Mouse (Mus musculus) neural tube, embryonic 10.5 days (tissue): ENCODE measurements around the gene Nox4.

Source experiments
- DNase-seq: peaks from one replicate; pipeline ENCODE4 v3.0.0-alpha.2; 2017; ENCODE audit warnings: low spot score; ENCODE audit errors: extremely low spot score

The Nox4 gene

DNA sequence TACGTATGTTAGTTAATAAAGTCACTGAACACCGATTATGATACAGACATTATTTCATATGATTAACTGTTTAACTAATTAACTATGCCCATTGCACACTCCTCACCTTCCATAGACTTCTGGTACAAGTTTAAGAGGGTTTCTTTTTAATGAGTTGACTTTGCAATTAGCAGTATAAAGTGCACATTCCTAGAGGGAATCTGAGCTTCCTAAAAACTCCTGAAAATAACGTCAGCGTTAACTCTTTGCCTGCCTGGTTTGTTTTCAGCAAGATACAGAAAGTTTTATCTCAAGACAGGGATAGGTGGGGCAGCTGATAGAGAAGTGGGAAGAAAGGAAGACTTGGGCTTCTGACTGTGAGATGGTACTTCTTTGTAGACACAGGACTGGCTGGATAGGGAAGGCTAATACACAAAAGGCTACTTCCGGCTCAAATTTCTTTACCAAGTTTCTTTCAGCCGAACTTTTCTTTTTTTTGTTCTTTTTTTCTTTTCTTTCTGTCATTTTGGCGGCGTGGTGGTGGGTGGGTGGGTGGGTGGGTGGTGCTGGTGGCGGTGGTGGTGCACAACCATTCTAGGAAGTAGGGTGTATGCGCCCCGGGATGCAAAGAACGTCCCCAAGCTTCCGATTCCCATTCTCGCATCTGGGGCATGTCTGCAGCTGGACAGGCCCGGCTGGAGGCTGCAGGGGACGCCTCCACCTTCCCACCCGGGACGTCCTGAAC is at the start of gene Nox4:
TSS of gene Nox4 (plus strand) at position 241 of the 724 bp plus-strand sequence.
- DNase-seq, result no peak

DNA sequence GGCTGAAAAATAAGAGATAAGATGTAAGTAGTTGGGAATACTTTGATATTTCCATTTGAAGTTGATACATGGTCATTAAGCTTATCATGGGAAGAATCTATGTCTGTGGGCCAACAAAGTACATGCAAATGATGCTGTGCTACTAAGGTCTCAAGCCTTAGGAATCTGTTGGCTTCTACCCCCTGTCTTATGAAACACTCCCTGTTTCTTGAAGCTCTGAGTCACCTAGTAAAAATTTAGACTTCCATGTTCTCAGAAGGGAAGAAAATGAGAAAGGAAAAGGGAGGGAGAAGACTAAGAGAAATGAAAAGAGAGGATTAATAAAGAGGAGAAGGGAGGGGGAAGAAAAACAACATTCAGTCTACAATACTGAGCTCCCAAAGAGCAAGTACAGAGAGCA is 41.1 kb upstream of the Nox4 start:
- no peak for DNase-seq

DNA sequence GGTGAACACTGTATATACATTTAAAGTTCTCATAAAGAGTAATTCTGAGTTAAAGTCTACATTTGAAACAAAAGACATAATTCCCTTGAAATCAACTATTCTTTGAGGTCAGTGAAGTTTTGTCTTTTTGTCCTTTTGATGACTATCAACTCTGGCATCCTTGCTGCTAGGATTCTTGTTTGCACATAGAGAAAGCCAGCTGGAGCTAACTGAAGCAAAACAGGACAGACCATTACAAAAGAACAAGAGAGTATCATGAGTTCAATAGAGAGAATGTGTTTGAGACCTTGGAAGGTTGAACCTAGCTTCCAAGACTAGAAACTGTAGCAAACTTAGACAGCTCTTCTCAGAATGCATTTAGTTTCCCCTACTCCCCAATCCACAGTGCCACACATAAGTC is 24.2 kb upstream of the Nox4 start:
- no peak for DNase-seq

DNA sequence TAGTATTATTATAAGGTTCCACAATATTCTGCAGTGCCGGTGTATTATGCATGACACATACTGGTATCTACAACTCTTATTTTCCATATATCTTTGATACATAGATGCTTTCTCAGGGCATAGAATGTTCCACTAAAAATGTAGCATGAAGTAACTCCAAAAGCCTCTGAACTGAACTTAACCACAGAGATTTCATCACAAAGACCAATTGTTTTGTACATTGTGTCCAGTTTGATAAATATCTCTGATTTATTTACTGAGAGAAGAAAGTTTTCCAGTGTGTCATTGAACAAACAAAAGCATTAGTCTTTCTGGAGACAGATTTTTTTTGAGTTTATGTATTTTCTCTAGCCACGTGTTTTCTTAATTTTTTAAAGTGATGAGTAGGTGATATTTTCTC is 23.1 kb upstream of the Nox4 start:
- no peak for DNase-seq

DNA sequence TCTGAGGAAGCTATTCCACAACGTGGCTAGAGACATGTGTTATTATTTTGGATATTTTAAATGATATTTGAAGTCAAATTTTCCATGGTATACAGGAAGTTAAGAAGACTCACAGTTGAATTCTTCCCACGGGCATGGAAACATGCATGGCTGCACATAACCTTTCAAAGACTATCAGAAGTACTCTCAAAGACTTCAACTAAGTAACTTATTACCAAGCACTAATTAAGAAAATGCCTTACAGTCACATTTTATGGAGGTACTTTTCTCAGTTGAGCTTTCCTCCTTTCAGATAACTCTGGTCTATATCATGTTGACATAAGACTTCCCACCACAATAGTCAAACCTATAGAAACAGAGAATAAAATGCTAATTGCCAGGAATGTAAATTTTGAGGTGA is 20.3 kb upstream of the Nox4 start:
- no peak for DNase-seq

DNA sequence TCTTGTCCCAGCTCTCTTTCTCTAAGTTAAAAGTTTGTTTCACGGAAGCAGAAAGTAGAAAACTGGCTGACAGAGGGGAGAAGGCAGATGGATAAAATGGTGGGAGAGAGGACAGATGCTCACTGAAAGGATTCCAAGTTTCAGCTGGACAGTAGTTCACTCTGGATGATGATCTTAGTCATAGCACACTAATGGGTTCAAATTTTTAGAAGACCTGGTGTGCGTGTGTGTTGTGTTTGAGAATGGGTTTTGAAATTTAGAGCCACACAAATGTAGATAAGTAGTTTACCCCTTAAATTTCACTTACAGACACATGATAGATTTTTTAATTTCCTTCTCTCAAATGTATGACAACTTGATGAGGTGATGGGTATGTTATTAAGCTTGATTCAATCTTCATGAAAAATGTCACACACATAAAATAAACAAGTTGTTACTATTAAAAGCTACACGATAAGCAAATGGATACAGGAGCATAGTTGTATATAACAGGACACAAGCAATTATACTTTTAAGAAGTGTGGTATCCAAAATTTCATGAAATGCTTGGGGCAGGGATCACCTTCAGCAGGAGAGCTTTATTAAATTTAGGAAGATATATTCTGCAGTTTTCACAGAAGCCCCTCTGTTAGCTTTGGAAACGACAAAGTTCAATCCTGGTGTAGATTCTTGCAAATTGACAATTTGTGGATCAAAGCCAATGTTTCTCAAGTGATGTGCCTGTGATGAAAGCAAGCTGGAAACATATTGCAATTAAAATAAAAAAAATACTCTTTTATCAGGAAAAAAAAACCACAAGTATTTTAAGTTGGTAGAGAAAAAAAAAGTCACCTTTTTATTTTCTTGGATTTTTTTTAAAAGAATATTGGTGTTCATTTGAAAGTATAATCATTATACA is 18.6 kb upstream of the Nox4 start:
- no peak for DNase-seq

DNA sequence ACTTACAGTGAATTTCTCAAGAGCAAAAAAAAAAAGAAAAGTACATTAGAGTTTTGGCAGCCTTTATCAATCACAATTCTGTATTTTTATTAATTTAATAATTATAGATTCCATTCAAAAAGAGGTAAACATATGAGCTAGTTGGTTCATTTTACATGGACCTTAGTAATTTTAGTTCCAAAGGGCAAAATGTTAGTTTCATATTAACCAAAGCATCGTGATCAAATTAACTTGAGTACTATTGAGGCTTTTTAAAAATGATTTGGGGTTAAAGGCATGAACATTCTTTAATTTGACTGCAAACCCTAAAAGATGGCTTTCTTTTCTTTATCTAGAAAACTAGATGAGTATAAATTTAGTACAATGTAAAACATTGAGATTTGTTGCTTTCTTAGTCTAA is 16.4 kb upstream of the Nox4 start:
- DNase-seq, result no peak

DNA sequence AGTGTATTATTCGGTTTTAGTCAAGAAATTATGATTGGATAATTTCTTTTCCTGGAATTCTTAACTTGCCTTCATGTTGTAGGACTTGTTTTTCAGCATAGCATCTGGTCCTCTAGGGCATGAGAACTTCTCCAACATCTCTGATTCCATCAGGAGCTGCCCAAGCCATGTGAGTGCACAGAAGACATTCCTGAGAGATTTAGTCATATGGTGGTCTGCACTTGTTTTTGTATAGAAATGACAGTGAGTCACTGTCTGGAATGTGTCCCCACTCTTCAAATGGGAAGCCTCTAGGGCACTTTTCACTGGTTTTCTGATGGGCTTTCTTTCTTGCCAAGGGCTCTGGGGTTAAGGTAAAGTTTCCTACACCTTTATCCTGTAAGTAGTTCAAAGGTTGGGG is 4.8 kb upstream of the Nox4 start:
- no peak for DNase-seq

DNA sequence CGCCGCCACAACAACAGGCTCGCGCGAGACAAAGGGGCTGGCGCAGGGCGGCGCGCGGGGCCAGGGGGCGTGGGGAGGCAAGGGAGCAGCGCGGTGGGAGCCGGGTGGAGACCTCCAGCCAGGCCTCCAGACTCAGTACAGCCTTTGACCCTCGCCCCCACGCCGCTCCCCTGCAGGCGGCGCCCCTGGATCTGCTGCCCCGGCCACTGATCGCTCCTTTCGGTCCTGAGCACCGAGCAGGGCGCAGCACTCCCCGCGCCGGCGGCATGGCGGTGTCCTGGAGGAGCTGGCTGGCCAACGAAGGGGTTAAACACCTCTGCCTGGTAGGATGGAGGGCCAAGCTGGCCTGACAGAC is 661 bp downstream of the Nox4 start:
- peak; percentile 84 for DNase-seq

DNA sequence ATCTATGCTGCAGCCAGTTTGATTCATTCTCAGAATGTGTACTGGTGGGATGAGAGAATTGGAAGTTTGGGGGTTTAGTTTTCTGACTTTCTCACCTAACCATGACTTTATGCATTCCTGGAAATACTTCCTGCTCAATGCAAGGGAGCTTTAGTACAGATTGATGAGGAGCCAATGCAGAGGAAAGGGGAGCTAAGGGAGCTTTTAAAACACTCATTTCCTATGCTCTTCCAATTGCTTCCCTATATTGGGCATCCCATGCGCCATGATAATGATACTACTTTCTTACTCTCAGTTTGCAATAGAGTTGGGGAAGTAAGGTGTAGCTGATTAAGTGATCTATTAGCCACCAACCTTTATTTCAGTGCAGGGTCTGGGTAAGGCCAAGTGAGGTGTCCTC is 1.0 kb downstream of the Nox4 start:
- DNase-seq, result no peak

DNA sequence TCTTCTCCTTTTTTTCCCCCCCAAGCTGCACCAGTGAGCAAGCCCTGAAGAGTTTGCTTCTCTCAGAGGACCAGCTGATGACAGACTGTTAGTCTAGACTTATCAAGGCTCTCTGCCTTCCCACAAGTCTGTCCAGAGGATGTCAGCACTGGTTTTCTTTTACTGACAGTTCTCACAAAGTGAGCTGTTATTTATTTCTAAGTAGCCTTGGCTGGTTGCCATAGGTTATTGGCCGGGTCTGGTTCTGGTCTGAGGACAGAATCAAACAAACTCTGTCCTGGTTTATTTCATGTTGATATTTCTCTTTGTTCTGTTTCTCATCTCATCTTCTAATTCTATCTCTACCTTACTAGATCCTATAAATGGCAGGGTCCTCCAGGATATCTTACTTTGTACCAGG is 2.0 kb downstream of the Nox4 start:
- no peak for DNase-seq

DNA sequence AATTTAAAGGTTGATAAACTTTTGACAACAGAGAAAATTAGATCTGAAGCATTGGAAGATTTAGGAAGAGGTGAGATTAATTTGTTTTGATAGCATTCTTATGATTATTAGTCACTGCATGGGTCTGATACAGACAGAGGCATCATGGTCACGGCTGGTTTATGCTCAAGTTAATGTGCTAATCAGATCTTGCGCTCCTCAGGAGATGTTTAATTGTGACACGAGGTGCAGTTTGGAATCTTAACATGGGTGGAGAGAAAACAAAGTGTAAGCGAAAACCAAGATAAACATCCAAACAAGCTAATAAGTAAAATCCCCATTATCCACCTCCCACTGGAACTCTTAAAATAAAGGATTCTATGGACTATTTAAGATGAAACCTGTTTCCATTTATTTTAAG is 6.2 kb downstream of the Nox4 start:
- no peak for DNase-seq

DNA sequence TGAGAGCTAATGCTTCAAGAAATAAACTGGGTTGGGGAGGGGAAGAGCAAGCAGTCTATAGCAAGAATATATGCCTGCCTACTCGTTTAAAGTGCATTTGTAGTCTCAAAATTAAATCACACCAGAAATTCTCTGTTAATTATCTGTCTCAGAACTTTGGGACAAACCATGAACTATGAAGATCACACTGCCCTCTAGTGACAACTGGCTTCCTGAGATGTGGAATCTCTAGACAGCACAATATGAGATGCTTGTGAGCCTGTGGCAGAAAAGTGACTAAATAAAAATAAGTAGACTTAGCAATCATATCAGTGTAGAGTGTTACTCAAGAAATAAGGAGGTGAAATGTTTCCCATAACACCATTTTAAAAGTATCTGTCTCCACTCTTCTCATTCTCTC is 31.3 kb downstream of the Nox4 start:
- no peak for DNase-seq

DNA sequence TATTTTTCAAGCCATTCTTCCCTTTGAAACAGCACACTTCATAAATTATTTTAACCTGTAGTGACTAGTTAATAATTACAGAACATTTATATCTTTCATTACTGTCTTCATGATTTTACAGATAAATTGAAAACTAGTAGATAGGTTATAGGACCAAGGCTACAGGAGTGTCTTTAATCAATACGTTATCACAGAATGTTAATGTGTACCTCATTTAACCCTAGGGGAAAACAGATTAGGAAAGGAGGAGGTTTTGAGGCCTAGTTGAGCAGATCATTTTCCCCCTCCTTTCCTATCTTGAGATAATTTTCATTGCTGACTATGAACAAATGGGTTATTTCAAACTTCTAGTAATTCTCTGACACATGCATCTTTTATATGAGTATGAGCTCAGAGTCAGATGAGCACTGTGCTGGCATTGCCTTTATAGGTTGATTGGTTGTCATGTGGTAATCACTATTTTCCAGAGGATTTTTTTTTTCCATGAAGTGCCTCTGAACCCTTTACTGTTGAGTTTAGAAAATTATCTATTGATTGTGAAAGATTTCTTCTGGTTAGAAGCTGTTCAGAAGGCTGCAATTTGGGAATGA is 57.9 kb downstream of the Nox4 start:
- no peak for DNase-seq

DNA sequence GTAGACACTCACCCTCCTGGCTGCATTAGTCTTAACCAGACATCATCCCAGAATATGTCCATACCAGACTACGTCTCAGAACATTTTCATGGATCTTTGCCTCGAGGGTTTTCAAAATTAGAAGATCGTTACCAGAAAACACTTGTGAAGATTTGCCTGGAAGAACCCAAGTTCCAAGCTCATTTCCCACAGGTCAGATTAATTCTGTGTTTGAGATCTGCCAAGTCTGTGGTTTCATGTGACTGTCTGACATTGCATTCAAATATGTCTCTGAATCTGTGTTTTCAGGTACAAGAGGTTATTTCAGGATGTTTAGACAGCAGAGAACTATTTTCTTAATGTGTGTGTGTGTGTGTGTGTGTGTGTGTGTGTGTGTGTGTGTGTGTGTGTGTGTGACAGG is 75.7 kb downstream of the Nox4 start:
- no peak for DNase-seq

DNA sequence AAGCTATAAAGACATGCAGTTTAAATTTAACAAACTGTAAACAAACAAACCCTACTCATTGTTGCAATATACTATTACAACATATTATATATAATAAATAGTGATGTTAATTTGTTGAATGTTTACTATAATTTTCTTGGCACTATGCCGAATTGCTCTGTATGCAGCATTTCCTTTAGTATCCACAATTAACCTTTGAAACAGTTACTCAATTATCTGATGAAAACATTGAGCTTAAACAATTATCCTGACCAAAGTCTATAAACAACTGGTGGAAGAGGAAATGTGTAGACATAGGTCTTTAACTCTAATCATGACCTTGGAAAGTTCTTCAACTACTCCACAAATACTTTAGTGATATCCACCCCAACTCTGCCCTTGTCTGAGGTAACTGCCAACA is 76.2 kb downstream of the Nox4 start:
- DNase-seq, result no peak

DNA sequence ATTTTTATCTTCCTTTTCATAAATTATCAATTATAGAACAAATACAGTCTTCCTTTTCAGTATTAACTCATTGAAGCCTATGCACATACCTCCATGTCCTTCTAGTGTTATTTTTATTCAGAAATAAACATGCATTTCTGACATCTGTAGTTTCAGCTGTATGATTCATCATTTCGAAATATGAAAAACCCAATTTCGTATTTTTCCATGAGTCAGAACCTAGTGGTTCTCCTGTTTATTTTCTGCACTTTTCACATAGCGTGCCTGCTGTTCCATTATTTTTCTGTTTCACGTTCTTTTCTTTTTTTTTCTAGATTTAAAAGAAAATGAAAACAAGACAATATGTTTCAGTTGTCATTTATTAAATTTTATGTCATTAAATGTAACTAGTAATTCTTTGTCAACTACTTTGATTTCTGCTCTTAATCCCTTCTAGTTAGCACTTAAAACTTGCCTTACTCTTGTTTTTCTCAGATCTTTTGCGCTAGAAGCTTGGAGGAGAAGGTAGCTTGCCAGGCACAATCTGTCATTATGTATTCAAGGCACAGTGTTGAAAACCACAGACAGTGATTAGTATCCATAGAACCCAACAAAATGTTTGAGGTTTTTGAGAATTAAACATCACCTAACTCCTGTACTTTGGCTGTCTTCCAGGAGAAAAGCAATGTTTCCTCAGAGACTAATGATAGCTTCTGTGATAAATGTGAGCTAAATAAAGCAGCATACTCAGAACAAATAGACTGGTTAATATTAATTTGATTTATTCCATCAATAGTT is 85.1 kb downstream of the Nox4 start:
- DNase-seq, result no peak

DNA sequence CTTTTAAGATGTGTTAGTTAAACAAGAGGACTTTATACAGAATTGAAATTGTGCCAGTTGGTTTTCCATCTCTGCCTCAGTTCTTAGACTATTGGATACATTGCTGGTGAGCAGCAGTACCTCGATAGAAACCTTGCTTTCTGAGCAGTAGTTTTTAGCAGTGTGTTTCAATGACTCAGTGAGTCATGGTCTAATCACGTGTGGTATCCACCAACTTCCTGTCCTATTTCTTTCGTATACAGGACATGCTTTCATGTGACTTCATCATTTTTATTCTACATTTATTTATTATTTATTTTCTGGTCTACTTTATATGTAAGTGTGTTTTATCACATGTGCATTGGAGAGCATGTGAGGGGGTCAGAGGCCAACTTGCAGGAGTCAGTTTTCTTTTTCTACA is 99.7 kb downstream of the Nox4 start:
- no peak for DNase-seq

DNA sequence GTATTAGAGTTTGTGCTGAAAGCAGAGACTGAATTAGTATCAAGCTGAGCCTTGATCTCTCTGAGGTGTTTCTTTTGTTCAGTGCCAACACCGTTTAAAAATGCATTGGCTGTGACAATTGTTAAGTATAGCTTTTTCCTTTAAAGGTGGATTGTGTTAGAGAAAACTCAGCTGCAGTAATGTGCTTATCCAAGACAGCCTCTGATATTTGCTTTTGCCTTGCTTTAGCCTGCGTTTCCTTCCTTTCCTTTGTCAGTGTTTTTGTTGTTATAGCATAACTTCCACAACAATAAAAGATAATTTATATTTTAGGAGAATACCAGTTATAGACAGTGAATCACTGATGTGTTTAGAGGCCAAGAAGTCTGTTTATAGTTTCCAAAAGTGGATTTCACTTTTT is 106.9 kb downstream of the Nox4 start:
- DNase-seq, result no peak

DNA sequence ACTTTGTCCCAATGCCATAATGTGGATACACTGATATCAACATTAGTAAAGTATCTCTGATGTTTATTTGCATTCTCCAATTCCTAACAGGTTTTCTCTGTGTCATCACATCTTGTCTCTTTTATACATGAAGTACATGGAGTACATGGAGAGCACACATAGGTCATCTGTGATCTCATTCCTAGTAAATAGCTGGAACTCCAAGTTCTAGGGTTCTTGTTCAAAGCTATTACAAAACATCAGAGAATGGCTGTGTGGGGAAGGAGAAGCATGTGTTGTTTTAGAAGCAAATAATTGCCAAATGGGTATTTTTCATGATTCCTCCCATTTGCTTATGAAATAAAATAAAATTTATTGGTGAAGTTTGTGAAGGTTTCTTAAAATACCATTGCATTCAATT is 121.9 kb downstream of the Nox4 start:
- no peak for DNase-seq

DNA sequence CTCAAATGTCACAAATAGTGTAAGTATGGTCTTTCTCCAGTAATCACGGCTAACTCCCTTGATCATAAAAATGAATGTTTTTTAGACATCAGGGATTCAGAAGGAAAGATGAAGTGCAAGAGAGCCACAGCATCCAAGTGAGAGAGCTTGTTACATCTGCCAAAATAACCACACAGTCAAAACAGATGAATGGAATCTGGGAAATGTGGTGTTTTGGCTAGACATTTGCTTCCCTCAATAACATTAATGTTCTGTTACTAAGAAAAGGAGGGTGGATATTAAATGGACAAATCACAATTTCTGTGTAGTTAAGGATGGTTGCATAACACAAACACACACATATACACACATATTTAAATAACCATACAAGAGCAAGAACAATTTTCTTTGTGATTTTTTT is 123.2 kb downstream of the Nox4 start:
- DNase-seq, result no peak

DNA sequence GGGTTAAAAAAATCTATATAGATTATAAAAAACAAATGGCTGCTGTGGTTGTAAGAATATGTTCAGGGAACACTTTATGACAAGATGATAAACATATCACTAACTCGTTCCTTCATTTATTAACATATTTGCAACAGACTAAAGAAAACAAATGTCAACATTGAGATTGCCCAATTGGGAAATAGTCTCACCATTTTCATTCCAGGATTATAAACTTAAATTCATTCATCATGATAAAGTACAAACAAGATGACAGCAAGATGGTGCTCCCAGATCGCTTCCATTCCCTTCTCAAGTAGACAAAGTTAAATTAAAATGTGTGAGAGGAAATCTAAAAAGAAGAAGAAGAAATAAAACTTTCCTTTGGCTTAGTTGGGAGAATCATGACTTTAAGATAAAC is 124.9 kb downstream of the Nox4 start:
- DNase-seq, result no peak
